Mouse (Mus musculus) hindbrain, embryonic 14.5 days (tissue): ENCODE results near the gene Spa17. TPM values are rescaled to one million over a fixed set of nuclear protein-coding genes. Genes with fewer than 3 reads are reported as not detected.

Experiments
- ATAC-seq: fragments of 200-750 bp; cut with Nextera tagmentation; 2 replicates; pipeline ENCODE4 v1.8.0; 2017; ENCODE audit warnings: moderate number of reproducible peaks, mild to moderate bottlenecking, moderate TSS enrichment, moderate library complexity; ENCODE audit not compliant: low FRiP score
- DNase-seq: peaks from one replicate; pipeline ENCODE4 v3.0.0-alpha.2; 2015; ENCODE audit warnings: low spot score
- H3K27ac ChIP-seq: fragments of 300-500 bp; sonication (generic); 2 replicates; pipeline ENCODE4 v1.5.1; 2014; ENCODE audit warnings: mild to moderate bottlenecking, moderate library complexity
- H3K27me3 ChIP-seq: fragments of 300-500 bp; sonication (generic); 2 replicates; pipeline ENCODE4 v1.6.1; 2014; ENCODE audit warnings: mild to moderate bottlenecking, low read length, mixed read lengths; ENCODE audit not compliant: control insufficient read depth, insufficient read depth
- H3K36me3 ChIP-seq: fragments of 300-500 bp; sonication (generic); replicated peaks from 2 replicates; pipeline ENCODE4 v1.6.1; 2014; ENCODE audit not compliant: control insufficient read depth, insufficient read depth
- H3K4me1 ChIP-seq: fragments of 300-500 bp; sonication (generic); replicated peaks from 2 replicates; pipeline ENCODE4 v1.6.1; 2014; ENCODE audit warnings: antibody characterized with exemption, low read length, mixed read lengths; ENCODE audit not compliant: control insufficient read depth, insufficient read depth
- H3K4me2 ChIP-seq: fragments of 300-500 bp; sonication (generic); replicated peaks from 2 replicates; pipeline ENCODE4 v1.6.1; 2014; ENCODE audit warnings: mild to moderate bottlenecking, moderate library complexity
- H3K4me3 ChIP-seq: fragments of 300-500 bp; sonication (generic); replicated peaks from 2 replicates; pipeline ENCODE4 v1.5.1; 2014; ENCODE audit warnings: mild to moderate bottlenecking, low read length
- H3K9ac ChIP-seq: fragments of 300-500 bp; sonication (generic); 2 replicates; pipeline ENCODE4 v1.6.1; 2014
- H3K9me3 ChIP-seq: fragments of 300-500 bp; sonication (generic); 2 replicates; pipeline ENCODE4 v1.6.1; 2016; ENCODE audit warnings: low read length; ENCODE audit not compliant: control insufficient read depth
- WGBS: fragments of 180-500 bp; shearing (Covaris S2); extraction: QIAGEN DNeasy Blood & Tissue Kit; methylation state at CpG from one replicate; pipeline ENCODE4 v1.1.7; 2014; 5-methylcytosine and 5-hydroxymethylcytosine counted together
- polyA plus RNA-seq: library from polyadenylated mRNA; unstranded; fragments of >200 nt; fragmentation: Nextera tagmentation; extraction: Ambion mirVana; gene quantifications from 2 replicates; pipeline ENCODE4 v1.2.1, GENCODE M21; 2014

Gene Spa17
- polyA plus RNA-seq, 1 experiment from 2014 or later = 14.1 TPM

DNA sequence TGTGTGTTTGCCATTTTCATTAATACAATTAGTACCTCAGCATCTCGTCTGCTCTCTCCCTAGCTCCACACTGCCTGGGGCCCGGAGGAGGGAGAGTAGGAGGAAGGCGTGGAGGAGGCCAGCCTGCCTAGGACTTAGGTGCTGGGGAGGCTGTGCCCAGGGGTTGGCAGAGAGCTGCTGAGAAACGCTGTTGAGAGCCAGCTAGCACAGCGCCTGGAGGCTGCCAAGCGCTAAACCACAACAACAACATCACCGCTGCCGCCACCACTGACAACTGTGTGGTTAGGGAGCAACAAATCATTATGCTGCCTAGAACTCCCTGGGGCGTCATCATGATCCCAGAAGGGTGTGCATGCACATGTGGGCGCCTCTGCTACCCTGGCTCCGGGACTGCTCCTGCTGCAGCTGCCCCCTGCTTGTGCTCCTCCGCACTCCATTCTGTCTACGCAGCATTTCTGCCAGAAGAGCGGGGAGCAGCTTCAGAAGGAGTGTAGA is 37.0 kb downstream of the Spa17 start:
- DNase-seq = no peak
- no peaks in the 10 kb centered on the region for H3K9me3 ChIP-seq
- 18% methylated on average over 14 of the region's 14 CpGs for WGBS
- peak overlapping the region; percentile 40 for H3K4me2 ChIP-seq
- peak; percentile 85 for ATAC-seq
- H3K4me3 ChIP-seq = peak overlapping the region; percentile 9; the same call in 1 of the 2 replicates
- H3K27me3 ChIP-seq = no peaks in the 10 kb centered on the region
- no peaks in the 10 kb centered on the region for H3K36me3 ChIP-seq
- peak overlapping the region; percentile 32 for H3K9ac ChIP-seq
- H3K4me1 ChIP-seq = peaks cover 13% of the 10 kb centered on the region; the same call in 1 of the 2 replicates
- H3K27ac ChIP-seq = peak overlapping the region; percentile 68

DNA sequence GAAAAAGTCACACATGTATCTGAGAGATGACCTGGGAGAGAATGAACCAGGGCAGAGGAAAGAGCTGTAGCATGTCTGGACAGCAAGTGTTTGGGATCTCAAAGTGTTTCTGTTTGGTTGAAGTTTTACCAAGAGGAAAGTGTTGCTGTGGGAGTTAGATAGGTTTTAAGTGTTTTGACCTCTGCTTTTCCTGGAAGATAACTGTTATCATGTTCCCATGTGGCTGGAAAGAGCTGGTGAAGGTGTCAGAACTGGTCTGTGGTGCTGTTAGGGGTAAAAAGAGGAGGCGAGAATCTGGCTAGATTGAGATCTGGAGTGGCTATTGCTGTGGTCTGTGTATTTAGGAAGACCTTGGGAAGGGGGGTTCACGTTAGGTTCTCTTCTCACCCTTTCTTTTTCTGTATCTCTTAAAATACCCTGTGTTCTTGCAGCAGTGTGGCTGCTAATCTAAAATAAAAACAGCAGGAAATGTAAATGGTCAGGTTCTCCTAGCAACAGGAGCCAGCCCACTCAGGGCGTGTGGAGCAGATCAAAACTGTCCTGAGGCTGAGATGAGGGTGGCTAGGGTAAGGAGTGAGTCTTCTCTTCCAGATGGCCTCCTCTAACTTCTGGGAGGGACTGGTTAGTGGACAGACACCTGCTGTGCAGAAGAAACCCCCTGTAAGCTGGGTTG is 41.2 kb downstream of the Spa17 start:
- Histone ChIP-seq H3K4me2 (no peak overlapping the region), H3K9ac (no peak overlapping the region), H3K4me3 (no peak overlapping the region), H3K36me3 (no peaks in the 10 kb centered on the region), H3K9me3 (no peaks in the 10 kb centered on the region), H3K4me1 (peaks cover 23% of the 10 kb centered on the region), H3K27ac (no peak overlapping the region), H3K27me3 (no peaks in the 10 kb centered on the region)
- WGBS = 61% methylated on average over 3 of the region's 3 CpGs
- DNase-seq (no peak), ATAC-seq (no peak)

DNA sequence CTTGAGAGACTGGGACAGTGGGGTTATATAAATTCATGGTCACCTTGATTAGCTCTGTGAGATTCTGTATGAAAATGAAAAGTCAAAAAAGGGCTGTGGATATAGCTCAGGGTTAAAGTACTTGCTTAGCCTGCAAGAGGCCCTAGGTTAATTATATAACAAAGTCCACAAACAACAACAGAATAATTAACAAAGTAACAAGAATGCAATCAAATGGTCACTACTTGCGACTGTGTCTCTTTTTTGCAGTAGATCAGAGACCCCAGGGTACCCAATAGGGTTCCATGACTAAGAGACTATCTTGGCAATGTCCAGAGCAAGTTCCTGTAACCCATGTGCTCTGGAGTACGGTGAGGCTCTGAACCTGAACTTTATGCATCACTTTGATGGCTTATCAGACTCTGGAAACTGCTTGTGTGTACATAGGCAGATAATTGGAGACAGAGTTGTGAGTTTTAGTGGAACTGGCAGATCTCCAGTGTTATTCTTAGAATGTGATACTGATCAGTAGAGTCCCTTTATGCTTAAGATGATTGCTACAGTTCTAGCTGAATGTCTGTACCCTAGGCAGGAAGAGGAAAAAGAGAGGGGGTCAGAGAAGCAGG is 44.2 kb downstream of the Spa17 start:
- WGBS = 88% methylated on average over 2 of the region's 2 CpGs
- Histone ChIP-seq H3K4me3 (no peak overlapping the region), H3K9ac (no peak overlapping the region), H3K4me1 (peaks cover 10% of the 10 kb centered on the region), H3K4me2 (no peak overlapping the region), H3K36me3 (no peaks in the 10 kb centered on the region), H3K9me3 (no peaks in the 10 kb centered on the region), H3K27me3 (no peaks in the 10 kb centered on the region), H3K27ac (no peak overlapping the region)
- no peak for ATAC-seq
- DNase-seq = no peak

DNA sequence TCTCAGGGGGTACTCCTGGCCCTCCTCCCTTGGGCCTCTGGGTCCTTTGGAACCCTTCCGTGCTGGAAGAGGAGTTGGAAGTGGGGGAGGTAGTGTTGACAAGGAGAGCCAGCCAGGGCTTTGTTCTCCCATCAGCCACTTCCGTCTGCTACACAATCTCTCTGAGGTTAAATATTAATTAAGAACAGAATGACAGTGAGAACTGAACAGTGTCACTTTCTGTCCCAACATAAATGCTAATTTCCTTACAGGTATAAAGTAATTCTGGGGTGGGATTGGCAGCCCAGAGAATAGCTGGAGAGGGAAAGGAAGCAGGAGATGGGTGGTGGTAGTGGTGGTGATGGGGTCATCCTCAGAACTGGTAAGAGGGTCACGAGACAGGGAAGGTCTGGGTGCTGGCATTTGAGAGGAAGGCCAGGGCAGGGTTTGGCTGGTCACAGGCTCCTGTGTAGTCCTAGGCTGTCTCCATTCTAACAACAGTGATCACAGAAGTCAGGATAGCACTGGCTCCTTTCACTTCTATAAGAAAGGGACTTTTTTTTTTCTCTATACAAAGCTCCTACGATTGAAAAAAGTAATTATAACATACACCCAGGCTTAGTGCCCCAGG is 44.8 kb downstream of the Spa17 start:
- Histone ChIP-seq H3K9ac (no peak overlapping the region), H3K4me3 (no peak overlapping the region), H3K4me1 (peaks cover 10% of the 10 kb centered on the region), H3K36me3 (no peaks in the 10 kb centered on the region), H3K9me3 (no peaks in the 10 kb centered on the region), H3K4me2 (no peak overlapping the region), H3K27me3 (no peaks in the 10 kb centered on the region), H3K27ac (no peak overlapping the region)
- no peak for DNase-seq
- 32% methylated on average over 4 of the region's 4 CpGs for WGBS
- peak; percentile 40; the same call in 1 of the 2 replicates for ATAC-seq

DNA sequence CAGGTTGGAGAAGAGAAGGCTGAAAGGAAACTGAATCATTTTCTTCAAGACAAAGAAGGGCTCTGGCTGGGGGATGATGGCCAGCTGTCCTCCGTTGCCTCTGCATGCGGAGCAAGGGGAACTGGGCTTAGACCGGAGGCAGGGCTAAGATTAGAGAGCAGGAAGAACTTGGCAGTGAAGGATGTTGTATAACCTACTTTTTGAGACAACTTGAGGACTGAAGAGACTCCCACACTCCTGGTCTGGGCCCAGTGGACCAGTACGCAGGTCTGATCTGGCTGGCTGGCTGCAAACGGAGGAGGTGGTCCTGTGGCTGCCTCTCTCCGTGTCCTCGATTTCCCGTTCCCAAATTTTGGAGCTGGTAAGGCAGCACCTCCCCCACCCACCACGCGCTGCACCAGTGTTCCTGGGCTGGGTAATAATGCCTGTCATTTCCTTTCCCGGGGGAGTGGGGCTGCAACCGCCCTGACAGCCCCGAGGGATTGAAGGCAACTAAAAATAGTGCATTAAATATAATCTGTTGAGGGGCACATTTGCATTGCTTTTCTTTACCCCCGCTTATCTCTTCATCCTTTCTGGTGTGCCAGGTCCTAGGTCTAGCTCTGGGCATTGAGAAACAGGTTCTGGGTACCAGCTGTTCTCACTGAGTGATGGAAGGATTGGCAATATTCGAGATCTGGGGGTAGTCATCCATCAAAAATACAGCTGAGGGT is 45.5 kb downstream of the Spa17 start:
- no peak for DNase-seq

DNA sequence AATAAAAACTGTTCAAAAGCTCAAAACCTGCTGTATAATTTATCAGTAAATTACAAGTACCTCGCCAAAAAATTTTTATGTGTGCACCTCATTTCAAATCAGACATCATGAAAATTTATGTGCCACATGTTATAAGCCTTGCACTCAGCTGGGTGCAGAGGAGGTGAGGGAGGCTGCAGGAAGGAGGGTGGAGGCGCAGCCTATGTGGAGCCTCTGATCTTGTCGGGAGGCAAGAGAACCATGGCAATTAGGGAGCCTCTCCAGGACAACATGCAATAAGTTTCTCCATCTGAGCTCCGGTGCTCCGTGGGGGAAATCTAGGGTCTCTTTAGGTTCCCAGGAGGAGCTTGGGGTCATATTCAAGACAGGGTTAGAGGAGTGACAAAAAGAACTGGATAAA is 46.1 kb downstream of the Spa17 start:
- Histone ChIP-seq H3K4me3 (no peak overlapping the region), H3K27me3 (no peaks in the 10 kb centered on the region), H3K27ac (no peak overlapping the region), H3K4me1 (peaks cover 10% of the 10 kb centered on the region), H3K36me3 (no peaks in the 10 kb centered on the region), H3K4me2 (no peak overlapping the region), H3K9ac (no peak overlapping the region), H3K9me3 (no peaks in the 10 kb centered on the region)
- DNase-seq (no peak), ATAC-seq (no peak)
- 55% methylated on average over 5 of the region's 5 CpGs for whole genome bisulfite sequencing

More for the DNA sequence above, 45.5 kb downstream of the Spa17 start:
- no peaks in the 10 kb centered on the region for H3K27me3 ChIP-seq
- ATAC-seq = peak; percentile 40; the same call in 1 of the 2 replicates
- peaks cover 10% of the 10 kb centered on the region for H3K4me1 ChIP-seq
- H3K4me3 ChIP-seq = no peak overlapping the region
- H3K4me2 ChIP-seq = 0 out of 2 replicates have a peak overlapping the region, but pooled peaks have one; percentile 20
- H3K36me3 ChIP-seq = no peaks in the 10 kb centered on the region
- no peaks in the 10 kb centered on the region for H3K9me3 ChIP-seq
- H3K27ac ChIP-seq = no peak overlapping the region
- H3K9ac ChIP-seq = no peak overlapping the region
- WGBS = 33% methylated on average over 15 of the region's 15 CpGs

DNA sequence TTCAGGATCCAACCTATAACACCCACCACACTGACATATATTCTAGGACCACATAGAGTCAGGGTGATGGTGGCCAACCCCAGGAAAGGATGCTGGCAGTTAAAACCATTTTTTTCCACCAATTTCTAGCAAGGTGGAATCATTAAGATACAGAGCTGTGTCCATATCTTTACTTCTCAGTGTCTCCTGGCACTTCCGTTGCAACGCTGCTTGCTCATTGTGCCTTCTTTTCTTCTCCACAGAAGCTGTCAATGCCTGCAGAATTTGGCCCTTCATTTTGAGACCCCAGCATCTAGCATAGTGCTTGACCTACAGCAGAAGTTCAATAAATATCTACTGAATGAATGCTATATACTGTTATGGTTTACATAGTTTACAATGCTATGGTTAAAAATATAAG is 46.5 kb downstream of the Spa17 start:
- H3K9me3 ChIP-seq = no peaks in the 10 kb centered on the region
- H3K36me3 ChIP-seq = no peaks in the 10 kb centered on the region
- 90% methylated on average over 2 of the region's 2 CpGs for WGBS
- ATAC-seq (no peak), DNase-seq (no peak)
- H3K4me1 ChIP-seq = peaks cover 10% of the 10 kb centered on the region
- H3K27me3 ChIP-seq = no peaks in the 10 kb centered on the region
- H3K4me3 ChIP-seq = no peak overlapping the region
- no peak overlapping the region for H3K9ac ChIP-seq
- H3K27ac ChIP-seq = no peak overlapping the region
- no peak overlapping the region for H3K4me2 ChIP-seq

DNA sequence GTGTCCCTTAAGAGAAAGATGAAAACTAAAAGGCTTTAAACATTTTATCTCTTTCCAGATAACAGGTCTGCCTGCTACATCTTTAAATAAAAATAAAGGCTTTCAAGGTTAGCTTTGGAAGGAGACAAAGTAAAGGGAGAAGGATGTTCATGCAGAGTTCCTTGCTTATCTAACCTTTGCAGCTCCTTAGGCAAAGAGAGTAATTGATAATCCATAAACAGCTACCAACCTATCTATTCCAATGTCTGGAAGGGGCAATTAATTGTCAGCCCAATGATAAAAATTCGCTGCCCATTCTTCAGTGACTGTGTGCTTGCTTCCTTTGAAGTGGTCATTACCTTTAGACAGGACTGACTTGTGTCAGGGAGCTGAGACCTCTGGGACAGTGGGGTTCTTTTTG is 49.7 kb downstream of the Spa17 start:
- H3K27ac ChIP-seq = no peak overlapping the region
- H3K36me3 ChIP-seq = no peaks in the 10 kb centered on the region
- no peak overlapping the region for H3K9ac ChIP-seq
- no peaks in the 10 kb centered on the region for H3K9me3 ChIP-seq
- no peak overlapping the region for H3K4me2 ChIP-seq
- H3K4me1 ChIP-seq = peaks cover 10% of the 10 kb centered on the region
- 68% methylated on average over 1 of the region's 1 CpGs for WGBS
- H3K4me3 ChIP-seq = no peak overlapping the region
- DNase-seq = no peak
- no peaks in the 10 kb centered on the region for H3K27me3 ChIP-seq
- no peak for ATAC-seq

DNA sequence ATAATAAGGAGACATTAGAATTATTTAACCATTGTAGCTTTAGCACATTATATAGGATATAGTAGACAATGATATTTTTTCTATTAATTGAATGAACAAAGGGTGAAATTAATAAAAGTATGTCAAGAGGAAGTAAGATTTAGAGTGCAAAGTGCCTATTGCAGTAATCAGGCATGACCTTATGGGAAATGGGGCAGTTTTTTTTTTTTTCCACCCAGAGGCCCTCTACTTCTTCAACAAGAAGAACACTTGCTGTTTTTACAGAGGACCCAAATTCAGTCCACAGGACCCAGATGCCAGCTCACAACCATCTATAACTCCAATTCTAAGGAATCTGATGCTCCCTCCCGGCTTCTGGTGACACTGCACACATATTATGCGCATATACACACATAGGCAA is 52.9 kb downstream of the Spa17 start:
- no peak for ATAC-seq
- WGBS = 82% methylated on average over 2 of the region's 2 CpGs
- H3K4me2 ChIP-seq = no peak overlapping the region
- no peak overlapping the region for H3K27ac ChIP-seq
- H3K4me1 ChIP-seq = no peaks in the 10 kb centered on the region
- H3K36me3 ChIP-seq = no peaks in the 10 kb centered on the region
- no peak overlapping the region for H3K9ac ChIP-seq
- H3K4me3 ChIP-seq = no peak overlapping the region
- DNase-seq = no peak
- H3K27me3 ChIP-seq = no peaks in the 10 kb centered on the region
- H3K9me3 ChIP-seq = no peaks in the 10 kb centered on the region
